Mouse (Mus musculus): ENCODE data around the gene Mrtfa.

GRCm38 (mm10) chr15:81021377-81021776 is 169.2 kb downstream of the Mrtfa start:
- no peak for TF ChIP-seq POLR2A (IDR thresholded peaks at IDR 0.05; ENCODE audit: borderline replicate concordance, control insufficient read depth, low read depth, low read length)
- TF ChIP-seq CTCF (IDR thresholded peaks at IDR 0.05; ENCODE audit: control insufficient read depth, insufficient read depth, low read length) = no peak
